Mouse (Mus musculus): Measurements from ENCODE around the gene Megf8.

The Megf8 gene

DNA sequence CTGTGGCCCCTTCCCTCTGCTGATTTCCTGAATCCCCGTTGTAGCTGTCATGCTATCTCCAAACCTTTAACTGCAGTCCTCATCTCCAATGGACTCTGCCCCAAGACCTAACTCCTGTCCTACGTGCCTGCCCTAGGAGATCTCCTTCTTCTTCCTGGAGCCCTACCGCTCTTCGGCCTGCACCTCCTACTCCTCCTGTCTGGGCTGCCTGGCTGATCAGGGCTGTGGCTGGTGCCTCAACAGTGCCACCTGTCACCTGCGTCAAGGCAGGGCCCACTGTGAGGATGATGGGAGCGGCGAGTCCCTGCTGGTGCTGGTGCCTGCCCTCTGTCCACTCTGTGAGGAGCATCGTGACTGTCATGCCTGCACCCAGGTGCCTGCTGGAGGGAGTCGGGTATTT, 22.4 kb downstream of the Megf8 start:
- DNase-seq (ENCODE audit: low spot score in 2 of 2) = no peak

DNA sequence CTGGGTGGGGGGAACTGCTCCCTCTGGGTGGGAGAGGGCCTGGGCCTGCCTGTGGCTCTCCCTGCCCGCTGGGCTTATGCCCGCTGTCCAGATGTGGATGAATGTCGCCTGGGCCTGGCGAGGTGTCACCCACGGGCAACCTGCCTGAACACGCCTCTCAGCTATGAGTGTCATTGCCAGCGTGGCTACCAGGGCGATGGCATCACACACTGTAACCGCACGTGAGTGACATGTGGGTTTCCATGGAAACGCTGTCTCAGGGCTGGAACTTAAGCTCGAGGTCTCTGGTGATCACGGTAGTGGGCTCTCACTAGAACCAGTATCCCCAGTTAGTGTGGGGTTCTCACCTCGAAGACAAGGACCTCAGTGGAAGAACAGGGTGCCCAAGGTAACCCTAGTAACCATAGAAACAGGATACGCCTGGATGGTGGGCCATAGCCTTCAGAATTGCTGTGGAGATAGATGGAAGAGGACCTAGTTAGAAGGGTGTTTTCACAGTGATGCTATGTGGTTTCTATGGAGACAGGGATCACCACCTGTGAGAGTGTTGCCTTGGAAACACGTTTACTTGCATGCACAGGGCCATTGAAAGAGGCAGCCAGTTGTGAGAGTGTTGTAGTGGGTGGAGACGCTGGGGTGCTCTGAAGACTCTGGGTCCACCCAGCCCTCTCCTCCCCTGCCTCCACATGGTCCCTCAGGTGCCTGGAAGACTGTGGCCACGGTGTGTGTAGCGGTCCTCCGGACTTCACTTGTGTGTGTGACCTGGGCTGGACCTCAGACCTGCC, 24.2 kb downstream of the Megf8 start:
- DNase-seq (ENCODE audit: low spot score in 2 of 2) = peak in 1 of 2 experiments; percentile 51

DNA sequence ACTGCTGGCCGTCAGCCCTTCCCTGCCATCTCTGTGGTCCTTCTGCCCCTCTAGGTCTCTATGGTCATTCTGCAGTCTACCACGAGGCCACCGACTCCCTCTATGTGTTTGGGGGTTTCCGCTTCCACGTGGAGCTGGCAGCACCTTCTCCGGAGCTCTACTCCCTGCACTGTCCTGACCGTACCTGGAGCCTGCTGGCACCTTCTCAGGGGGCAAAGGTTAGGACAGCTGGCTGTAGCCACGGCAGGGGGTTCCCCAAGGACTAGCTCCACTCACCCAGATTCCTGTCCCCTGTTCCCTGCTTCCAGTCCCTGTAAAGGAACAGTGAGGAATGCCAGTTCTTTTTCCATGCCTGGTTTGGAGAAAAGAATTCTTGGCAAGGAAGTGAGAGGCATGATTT, 31.9 kb downstream of the Megf8 start:
- no peak for DNase-seq (ENCODE audit: low spot score in 2 of 2)

DNA sequence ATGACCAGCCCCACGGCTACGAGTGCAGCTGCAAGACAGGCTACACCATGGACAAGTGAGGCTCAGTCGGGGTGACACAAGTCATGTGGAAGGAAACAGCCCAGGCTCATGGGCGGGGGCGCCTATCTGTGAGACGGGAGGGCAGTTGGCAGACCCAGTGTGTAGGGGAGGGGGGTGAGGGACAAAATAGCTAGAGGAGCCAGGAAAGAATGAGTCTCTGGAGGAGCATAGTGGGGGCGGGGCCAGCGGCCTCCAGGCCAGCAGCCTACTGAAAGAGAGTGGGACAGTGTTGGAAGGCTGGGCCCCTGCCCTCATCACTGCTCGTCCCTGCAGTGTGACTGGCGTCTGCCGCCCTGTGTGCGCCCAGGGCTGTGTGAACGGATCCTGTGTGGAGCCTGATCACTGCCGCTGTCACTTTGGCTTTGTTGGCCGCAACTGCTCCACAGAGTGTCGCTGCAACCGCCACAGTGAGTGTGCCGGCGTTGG, 41.8 kb downstream of the Megf8 start:
- no peak for DNase-seq (ENCODE audit: low spot score in 2 of 2)

DNA sequence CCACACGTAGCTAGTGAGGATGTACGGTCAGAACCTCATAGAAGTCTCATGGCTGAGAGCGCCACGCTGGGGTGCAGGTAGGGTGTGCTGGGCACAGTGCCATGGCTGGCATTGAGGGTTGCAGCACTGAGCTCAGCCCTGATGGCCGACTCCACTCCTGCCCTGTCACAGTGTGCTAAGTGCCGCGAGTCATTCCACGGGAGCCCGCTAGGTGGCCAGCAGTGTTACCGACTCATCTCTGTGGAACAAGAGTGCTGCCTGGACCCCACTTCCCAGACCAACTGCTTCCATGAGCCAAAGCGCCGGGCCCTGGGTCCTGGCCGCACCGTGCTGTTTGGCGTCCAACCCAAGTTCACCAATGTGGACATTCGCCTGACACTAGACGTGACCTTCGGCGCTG, 46.2 kb downstream of the Megf8 start:
- DNase-seq (ENCODE audit: low spot score in 2 of 2) = no peak

DNA sequence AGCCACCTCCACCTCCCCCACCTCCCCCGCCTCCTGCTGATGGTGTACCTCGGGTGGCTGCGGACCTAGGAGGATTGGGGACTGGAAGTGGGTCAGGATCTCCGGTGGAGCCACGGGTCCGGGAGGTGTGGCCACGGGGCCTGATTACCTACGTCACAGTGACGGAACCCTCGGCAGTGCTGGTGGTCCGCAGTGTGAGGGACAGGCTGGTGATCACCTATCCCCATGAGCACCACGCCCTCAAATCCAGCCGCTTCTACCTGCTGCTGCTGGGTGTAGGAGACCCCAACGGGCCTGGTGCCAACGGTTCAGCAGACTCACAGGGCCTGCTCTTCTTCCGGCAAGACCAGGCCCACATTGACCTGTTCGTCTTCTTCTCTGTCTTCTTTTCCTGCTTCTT, 46.7 kb downstream of the Megf8 start:
- no peak for DNase-seq (ENCODE audit: low spot score in 2 of 2)

DNA sequence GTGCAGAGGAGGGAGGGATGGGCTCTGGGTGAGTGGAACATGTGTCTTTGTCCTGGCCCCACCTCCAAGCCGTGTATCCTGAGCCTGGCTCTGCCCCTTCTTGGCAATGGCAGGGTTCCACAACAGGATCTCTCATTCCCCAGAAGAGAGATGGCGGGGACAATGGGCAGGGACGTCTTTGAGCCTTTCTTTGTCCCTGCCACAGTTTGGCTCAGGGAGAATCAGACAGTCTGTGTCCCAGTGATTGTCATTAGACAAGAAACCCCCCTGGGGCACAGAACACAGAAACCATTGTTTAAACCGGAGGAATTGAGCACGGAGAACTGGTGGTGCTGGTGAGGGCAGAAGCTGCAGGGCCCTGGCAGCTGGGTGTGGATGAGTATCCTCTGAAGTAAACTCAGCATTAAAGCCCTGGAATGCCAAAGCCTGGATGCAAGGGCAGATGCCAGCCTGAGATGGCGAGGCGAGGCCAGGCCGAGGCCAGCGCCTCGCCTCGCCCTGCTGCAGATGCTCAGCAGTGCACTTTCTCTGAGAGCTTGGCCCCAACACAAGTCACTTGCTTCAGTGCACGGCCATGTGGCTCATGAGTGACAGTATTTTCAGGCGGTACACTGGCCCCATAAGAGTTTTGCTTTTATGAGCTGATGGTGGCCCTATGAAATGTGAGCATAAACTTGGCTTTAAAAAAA, 49.1 kb downstream of the Megf8 start:
- DNase-seq (ENCODE audit: low spot score in 2 of 2) = no peak

DNA sequence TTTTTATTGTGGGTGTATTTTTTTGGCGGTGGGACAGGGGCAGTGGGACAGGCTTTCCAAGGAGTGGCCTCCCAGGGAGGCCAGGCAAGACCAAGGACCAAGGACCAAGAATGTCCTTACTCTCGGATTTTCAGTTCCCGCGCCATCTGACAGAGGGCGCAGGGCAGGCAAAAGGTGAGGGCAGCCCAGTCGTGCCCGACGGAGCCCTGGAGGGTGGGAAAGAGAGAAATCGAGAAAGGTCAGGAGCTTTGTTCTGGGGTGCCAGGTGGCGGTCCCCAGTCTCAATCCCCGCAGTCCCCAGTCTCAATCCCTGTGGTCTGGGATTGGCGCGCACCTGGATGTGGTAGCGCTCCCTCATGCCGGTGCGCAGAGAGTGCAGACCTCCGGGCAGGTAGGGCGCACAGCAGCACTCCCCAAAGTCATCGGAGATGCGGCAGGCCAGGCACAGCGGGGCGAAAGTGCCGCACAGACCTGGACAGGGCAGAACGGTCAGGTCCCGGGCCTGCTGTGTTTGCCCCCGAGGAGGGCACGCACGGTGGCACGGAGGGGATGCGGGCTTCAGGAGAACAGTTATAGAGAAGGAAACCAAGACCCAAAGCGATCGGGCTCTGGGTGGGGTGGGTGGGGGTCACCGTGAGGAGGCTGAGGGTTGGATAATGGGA, 50.8 kb downstream of the Megf8 start:
- DNase-seq (ENCODE audit: low spot score in 2 of 2) = no peak

DNA sequence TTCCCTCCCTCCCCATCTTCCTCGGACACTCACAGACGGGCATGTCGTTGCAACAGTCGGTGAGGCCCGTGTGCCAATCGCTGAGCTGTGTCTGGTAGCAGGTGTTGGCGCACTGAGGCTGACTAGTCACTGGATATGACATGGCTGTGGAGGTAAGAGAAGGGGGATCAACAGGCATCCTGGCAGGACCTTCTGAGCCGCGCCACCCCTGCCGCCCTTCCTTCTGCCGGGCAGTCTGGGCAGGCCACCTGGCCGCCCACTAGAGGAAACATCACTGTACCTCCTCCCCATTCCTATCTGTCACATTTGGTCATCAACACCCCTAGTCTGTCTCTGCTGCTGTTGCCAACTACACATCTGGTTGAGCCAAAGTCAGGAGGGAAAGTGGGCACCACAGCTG, 51.4 kb downstream of the Megf8 start:
- DNase-seq (ENCODE audit: low spot score in 2 of 2) = no peak

DNA sequence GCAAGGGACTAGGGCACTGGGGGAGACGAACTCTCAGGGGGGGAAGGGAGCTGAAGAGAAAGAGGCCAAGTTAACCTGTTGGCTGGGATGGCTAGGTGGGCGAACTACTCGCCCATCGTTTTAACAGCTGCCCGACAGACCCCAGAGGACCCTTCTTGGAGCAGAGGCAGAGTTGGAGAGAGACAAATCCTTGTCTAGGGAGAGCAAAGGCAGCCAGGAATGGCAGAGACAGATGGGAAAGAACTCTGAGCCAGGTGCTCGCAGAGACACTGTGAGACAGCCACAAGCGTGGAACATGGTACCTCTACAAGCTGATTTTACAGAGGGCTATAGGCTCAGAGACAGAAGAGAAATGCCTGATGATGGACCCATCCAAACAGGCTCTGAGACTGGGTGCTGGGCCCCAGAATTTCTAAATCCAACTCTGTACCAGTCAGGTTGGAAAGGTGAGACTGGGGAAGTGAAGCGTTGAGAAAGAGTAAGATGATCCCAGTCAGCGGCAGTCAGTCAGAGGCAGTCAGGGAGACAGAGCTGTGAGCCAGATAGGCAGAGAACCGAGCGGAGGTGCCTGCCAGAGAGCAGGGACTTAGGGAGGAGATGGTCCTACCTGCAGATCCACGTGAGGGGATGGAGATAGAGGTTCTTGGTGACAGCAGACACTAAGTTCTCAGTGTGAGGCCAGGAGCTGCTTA, 52.2 kb downstream of the Megf8 start, which contains the start of gene Cnfn:
TSS of gene Cnfn (minus strand) at position 667 of the 692 bp plus-strand sequence.
- no peak for DNase-seq (ENCODE audit: low spot score in 2 of 2)

DNA sequence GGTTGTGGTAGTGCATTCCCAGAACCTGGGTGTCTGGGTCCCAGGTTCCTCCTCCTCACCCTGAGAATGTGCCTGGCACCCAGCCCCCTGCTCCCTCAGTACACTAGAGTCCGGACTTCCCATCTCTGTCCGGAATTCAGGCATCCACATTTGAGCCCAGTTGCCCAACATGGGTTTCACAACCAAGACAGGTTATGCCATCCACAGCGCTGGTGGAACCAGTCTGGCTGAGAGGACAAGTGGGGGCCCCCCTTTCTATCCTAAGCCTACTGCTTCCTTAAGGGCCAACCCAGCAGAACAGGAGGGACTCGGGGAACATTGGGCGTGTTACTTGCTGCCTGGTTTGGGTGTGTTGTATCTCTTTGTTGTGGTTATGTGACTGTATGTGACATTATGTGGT, 55.5 kb downstream of the Megf8 start:
- no peak for DNase-seq (ENCODE audit: low spot score in 2 of 2)

DNA sequence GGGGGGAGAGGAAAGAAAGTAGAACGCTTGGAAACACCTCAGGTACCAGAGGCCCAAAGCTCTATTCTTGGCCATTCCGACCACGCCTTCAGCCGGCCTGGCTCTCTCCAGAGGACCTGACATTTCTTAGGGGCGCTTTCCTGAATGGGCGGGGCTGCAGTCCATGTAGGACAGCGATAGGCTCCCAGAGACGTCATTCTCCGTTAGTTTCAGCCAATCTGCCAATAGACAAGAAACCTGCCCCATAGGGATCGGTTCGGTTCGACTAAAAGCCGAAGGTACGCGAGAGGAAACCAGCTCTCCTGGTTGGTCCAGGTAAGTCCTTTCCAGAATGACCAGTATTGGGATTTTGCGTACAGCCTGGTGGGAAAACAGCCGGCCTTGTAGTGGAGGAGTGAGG, 59.6 kb downstream of the Megf8 start:
- peak; percentile 86 for DNase-seq (ENCODE audit: low spot score in 2 of 2)

DNA sequence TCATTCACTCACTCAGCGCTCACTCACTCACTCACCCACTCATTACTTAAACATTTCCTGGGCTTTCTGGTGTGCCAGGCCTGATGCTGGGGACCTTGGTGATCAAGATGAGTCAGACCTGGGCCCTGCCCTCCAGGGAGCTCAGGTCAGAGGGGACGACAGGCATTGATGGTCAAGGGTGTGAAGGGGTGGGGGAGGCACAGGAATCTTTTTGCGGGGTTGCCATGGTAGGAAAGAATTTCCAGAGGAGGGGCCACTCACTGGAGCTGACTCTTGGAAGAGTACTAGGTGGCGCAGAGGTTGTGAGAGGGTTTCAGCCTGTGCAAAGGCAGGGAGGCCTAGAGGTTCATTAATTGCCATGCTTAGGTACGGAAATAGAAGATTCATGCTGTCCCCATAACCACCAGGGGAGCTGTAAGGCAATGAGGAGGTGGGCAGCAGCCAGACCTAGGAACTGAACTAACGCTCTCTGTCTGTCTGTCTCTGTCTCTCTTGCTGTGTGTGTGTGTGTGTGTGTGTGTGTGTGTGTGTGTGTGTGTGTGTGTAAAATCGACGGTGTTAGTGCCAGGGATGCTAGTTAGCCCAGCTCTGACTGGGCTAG, 60.2 kb downstream of the Megf8 start:
- DNase-seq (ENCODE audit: low spot score in 2 of 2) = no peak

DNA sequence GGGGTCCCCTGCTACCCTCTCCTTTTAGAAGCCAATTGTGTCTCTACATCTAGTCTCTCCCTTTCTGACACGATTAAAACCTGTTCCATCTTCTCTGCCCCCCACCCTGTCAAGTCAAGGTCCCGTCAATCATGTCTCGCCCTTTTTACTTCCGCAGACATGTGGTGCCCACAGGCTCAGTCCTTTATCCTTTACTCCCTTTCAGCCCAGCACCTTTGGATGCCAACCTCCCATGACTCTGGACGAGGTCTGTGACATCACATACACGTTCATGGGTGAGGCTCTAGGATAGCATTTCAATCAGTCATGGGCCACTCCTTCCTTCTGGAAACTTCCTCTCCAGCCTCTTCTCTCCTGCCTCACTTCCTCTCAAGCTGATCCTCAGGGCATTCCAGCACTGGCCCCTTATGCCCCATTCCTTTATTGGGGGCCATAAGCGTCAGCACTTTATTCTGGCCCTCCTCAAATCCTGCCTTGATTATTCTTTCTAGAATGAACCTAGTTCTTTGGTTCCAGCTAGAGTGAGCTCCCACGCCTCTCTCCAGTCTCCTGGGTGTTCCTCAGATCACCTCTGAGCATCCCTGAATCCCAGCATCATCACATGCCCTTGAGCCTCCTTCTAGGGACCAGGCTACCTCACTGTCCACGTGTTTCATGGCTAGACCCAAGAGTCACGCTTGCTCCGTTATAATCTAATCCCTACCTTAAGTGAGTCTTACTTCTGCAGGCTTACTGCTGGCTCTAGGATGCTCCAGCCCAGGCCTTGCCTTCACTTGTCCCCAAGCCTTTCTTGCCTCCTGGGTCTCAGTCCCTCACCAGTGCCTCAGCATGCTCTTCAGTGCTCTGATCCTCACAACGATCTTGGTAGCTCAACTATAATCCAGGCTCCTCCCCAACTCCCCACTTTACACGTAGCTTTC, 61.5 kb downstream of the Megf8 start:
- no peak for DNase-seq (ENCODE audit: low spot score in 2 of 2)

DNA sequence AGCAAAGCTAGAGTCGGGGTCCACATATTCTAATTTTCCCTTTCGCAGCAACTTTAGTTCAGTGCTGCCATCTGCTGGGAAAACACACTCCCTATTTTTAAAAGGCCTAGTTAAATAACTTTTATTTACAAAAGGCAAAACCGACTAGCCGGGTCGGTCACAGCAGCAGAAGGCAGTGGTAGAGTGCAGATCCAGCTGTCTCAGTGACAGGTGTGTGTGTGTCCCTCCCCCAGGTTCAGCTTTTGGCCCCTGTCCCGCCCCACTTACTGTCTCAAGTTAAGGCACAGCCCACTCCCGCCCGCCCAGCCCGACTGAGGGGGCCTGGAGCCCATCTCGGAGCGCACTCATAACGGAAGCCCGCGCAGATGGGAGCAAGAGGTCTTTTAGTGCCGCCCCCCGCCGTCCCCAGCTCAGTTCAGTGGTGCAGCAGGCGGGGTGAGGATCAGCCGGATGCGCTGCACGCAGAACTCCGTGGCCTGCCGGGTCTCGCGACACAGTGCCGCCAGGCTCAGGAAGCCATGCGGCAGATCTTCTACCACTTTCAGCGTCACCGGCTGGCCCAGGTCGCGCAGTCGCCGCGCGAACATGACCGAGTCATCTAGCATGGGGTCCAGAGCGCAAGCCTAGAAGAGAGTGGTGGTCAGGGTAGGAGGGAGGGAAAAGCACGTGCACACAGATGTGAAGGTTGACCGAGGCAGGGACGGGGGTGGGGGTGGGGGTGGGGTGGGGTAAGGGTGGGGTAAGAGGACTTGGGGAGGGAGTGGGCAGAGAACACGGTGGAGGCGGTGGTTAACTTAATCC, 62.8 kb downstream of the Megf8 start:
- no peak for DNase-seq (ENCODE audit: low spot score in 2 of 2)

DNA sequence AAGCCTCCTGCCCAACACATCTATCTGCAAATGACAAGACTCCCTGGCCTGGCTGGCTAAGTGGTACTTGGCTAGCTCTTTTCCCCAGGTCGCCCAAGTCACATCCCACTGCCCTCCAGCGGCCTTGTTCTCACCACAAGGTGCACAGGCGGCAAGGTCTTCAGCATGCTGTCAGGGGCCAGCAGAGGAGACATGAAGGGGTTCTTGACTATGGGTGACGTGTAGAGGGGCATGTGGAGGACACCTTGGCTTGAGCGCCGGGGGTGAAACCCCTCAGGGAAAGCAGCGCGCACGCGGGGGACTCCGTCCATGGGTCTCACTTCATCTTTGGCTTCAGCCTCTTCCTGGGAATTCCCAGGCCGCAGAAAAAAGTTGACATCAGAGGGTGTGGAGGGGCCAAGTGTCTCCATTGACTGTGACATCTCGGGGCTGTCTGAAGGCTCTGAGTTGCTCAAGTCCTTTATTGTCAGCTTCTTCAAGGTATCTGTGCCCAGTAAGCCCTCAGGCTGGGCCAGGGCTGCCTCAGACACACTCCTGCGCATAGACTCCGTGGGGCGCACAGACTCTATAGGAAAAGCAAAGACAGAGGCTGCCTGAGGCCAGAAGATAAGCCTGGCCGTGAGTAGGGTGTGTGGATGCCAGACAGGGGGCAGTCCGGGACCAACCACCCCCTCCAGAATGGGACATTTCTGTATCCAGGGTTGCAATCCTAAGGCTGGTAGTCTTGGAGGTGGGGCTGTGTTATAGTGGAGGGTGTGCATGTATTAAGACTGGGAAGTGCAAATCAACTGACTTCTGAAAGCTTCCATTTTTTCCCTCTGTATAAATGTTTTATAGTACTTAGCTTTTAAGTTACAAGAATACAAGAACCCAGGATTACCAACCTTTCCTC, 63.7 kb downstream of the Megf8 start:
- DNase-seq (ENCODE audit: low spot score in 2 of 2) = no peak

DNA sequence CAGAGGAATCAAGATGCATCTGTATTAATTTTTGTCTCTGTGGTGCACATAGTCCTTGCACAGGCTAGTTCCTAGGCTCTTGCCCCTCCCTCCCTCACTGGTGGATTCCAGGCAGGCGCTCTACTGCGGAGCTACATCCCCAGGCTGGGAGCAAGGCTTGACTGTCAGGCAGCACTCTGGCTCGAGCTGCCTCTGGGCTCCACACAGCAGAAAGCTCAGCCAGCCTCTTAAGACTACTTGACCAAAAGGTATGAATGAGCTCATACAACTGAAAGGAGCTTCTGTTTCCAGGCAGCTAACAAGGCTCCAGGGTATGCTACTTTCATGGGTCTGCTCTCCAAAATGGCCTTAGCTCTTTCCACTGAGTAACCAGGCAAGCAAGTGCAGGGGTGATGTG, 64.3 kb downstream of the Megf8 start:
- DNase-seq (ENCODE audit: low spot score in 2 of 2) = no peak

DNA sequence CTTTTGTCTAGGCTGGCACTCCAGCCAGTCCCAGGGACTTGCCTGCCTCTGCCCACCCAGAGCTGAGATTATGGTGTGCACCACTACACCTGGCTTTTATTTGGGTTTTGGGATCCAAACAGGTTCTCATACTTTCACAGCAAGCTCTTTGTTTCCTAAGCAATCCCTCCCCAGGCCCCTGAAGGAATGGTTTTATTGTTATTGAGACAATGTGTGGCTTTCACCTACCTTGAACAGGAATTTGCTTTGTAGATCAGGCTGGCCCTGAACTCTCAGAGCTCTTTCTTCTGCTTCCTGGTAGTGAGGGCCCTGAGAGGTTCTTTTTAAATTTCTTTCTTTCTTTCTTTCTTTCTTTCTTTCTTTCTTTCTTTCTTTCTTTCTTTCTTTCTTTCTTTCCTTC, 65.6 kb downstream of the Megf8 start:
- no peak for DNase-seq (ENCODE audit: low spot score in 2 of 2)

DNA sequence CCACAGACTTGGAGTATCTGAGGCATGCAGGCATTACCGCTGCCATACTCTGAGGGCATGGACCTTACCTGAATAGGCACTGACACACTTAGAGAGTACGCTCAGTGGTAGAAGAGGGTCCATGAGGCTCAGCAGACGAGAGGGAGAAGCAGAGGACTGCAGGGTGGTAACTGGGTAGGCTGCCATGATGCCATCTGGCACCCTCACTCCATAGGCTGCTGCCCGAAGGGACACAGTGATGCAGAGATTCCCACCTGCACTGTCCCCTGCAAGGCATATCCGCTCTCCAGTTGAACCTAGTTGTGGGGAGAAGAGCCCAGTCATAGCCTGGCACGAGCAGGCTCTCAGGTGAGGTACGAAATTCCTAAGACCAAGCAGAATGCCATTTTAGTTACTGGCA, 66.4 kb downstream of the Megf8 start:
- DNase-seq (ENCODE audit: low spot score in 2 of 2) = no peak
